Mouse (Mus musculus) forebrain, embryonic 10.5 days (tissue): ENCODE measurements around the gene Gramd1c. TPM values are rescaled to one million over a fixed set of nuclear protein-coding genes. Genes with fewer than 3 reads are reported as not detected.

ENCODE experiments used
- DNase-seq: peaks from one replicate; pipeline ENCODE4 v3.0.0-alpha.2; 2017; ENCODE audit warnings: low spot score; ENCODE audit errors: extremely low spot score
- H3K27ac ChIP-seq: fragments of 300-500 bp; sonication (generic); 2 replicates; pipeline ENCODE4 v1.5.1; 2016; ENCODE audit warnings: mild to moderate bottlenecking
- H3K27me3 ChIP-seq: fragments of 300-500 bp; sonication (generic); 2 replicates; pipeline ENCODE4 v1.6.1; 2016; ENCODE audit warnings: mild to moderate bottlenecking; ENCODE audit not compliant: poor library complexity, severe bottlenecking
- H3K36me3 ChIP-seq: fragments of 300-500 bp; sonication (generic); replicated peaks from 2 replicates; pipeline ENCODE4 v1.6.1; 2016; ENCODE audit warnings: mild to moderate bottlenecking, moderate library complexity
- H3K4me1 ChIP-seq: fragments of 300-500 bp; sonication (generic); 2 replicates; pipeline ENCODE4 v1.6.1; 2016
- H3K4me3 ChIP-seq: fragments of 300-500 bp; sonication (generic); 2 replicates; pipeline ENCODE4 v1.5.1; 2016; ENCODE audit warnings: mild to moderate bottlenecking, moderate library complexity
- H3K9me3 ChIP-seq: fragments of 300-500 bp; sonication (generic); 2 replicates; pipeline ENCODE4 v1.6.1; 2016; ENCODE audit warnings: mild to moderate bottlenecking, moderate library complexity
- WGBS: fragments of 180-500 bp; shearing (Covaris S2); methylation state at CpG from one replicate; pipeline ENCODE4 v1.1.7; 2016; 5-methylcytosine and 5-hydroxymethylcytosine counted together
- polyA plus RNA-seq: library from polyadenylated mRNA; unstranded; fragments of >200 nt; fragmentation: Nextera tagmentation; extraction: Ambion mirVana; gene quantifications from 2 replicates; pipeline ENCODE4 v1.2.1, GENCODE M21; 2016

Gene Gramd1c
- polyA plus RNA-seq, 1 experiment from 2014 or later = 2.5 TPM

DNA sequence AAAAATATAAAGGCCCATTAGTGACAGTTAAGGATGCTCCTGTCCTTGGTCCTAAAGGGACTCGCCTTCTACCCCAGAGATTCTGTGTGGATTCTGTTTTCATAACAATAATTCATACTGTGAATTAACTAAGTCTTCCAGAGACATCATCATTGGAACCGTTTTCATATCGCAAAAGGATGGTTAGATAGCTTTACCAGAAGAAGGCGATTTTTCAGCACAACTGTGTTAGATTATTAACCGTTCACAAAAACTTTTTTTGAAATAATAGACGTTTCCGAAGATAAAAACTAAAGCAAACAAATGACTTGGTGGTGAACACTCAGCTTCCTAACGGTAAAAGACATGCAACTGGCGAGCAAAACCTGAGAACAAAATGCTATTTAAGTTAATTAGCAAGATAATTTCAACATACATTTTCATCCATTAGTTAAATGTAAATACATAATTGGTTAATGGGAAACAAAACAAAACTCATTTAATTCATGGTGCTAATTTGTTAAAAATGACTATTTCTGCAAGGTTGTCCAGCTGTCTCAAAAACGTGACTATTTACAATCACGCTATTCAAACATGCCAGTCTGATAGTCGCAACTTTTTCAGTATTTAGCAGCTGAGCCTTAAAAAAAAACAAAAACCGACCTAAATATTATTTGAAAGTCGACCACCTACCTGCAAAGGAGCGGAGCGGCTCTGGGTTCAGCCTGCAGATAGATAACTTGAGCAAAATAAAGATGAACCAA lies 47.6 kb downstream of the Gramd1c start:
- H3K4me3 ChIP-seq = no peak overlapping the region

DNA sequence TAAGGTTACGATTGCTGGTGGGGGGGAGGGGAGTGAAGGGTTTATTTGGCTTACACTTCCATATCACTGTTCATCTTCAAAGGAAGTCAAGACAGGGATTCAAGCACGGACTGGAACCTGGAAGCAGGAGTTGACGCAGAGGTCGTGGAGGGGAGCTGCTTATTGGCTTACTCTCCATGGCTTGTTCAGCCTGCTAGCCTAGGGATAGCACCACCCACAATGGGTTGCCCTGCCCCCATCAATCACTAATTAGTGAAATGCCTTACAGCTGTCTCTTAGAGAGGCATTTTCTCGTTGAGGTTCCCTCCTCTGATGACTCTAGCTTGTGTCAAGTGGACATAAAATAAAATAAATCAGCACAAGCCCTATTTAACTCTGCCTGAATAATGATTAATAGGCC lies 52.1 kb downstream of the Gramd1c start:
- WGBS = 71% methylated on average over 5 of the region's 5 CpGs
- no peaks in the 10 kb centered on the region for H3K4me1 ChIP-seq
- no peak overlapping the region for H3K27ac ChIP-seq
- H3K4me3 ChIP-seq = no peak overlapping the region
- H3K27me3 ChIP-seq = no peaks in the 10 kb centered on the region
- H3K9me3 ChIP-seq = no peaks in the 10 kb centered on the region
- no peaks in the 10 kb centered on the region for H3K36me3 ChIP-seq
- no peak for DNase-seq

More for the DNA sequence above, 47.6 kb downstream of the Gramd1c start:
- no peaks in the 10 kb centered on the region for H3K9me3 ChIP-seq
- 71% methylated on average over 16 of the region's 16 CpGs for WGBS
- no peak for DNase-seq
- no peak overlapping the region for H3K27ac ChIP-seq
- H3K4me1 ChIP-seq = no peaks in the 10 kb centered on the region
- H3K36me3 ChIP-seq = no peaks in the 10 kb centered on the region
- no peaks in the 10 kb centered on the region for H3K27me3 ChIP-seq

DNA sequence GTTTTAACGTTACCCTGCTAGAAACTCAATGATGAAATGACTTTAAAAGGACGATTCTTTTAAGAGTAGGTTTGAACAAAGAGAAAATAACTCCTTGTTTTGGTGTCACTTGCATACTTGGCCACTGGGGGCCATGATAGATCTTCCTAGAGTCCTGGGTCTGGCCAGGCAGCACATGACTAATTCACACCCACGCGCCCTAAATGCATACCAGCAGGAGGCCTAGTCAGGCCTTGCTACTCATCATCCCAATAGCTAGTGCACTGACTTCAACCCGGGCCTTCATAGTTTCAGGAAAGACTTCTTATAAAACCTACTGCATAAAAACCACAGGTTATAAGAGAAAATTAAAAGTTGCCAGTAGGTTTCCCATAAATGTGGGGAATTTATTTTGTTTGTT lies 61.1 kb downstream of the Gramd1c start:
- WGBS = 73% methylated on average over 5 of the region's 5 CpGs
- no peaks in the 10 kb centered on the region for H3K4me1 ChIP-seq
- H3K27me3 ChIP-seq = no peaks in the 10 kb centered on the region
- no peaks in the 10 kb centered on the region for H3K36me3 ChIP-seq
- no peak overlapping the region for H3K4me3 ChIP-seq
- no peak for DNase-seq
- no peaks in the 10 kb centered on the region for H3K9me3 ChIP-seq
- no peak overlapping the region for H3K27ac ChIP-seq

DNA sequence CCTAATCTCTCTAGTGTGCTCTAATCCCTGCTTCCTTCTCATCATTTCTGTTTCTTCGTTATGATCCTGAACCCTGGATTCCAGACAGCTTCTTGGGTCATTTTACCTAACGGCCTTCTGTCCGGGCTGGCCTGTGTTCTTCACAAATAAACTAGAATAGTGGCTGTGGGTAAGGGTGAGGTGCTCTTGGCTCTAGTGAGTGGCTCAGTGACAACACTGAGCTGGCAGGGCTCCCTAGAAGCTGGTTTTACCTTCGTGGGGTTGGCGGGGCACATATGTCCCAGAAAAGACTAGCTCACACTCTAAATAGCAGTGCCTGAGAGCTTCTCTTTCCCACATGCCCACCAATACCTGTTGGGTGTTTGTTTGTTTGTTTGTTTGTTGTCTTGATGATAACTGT lies 63.6 kb downstream of the Gramd1c start:
- whole genome bisulfite sequencing = 82% methylated on average over 5 of the region's 5 CpGs
- H3K27ac ChIP-seq = no peak overlapping the region
- H3K9me3 ChIP-seq = no peaks in the 10 kb centered on the region
- no peaks in the 10 kb centered on the region for H3K36me3 ChIP-seq
- H3K27me3 ChIP-seq = no peaks in the 10 kb centered on the region
- DNase-seq = no peak
- H3K4me3 ChIP-seq = no peak overlapping the region
- no peaks in the 10 kb centered on the region for H3K4me1 ChIP-seq

DNA sequence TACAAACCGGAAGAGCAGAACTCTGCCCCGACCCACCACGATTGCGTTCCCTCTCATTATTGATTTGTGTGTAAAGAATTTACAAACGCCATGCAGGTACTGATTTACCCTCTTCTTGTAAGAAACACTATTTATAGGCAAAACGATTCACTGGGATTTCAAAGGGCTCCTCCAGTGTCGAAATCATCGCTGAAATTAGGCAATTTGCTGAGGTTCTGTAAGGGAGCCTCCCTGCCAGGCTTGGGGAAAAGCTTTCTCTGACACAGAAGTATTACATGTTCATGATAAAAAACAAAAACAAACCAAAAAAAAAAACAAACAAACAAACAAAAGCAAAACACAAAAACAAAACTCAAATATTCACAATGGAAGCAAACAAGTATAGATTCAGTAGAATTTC lies 64.0 kb downstream of the Gramd1c start:
- no peak for DNase-seq
- no peak overlapping the region for H3K27ac ChIP-seq
- no peaks in the 10 kb centered on the region for H3K27me3 ChIP-seq
- no peaks in the 10 kb centered on the region for H3K36me3 ChIP-seq
- H3K4me1 ChIP-seq = no peaks in the 10 kb centered on the region
- no peak overlapping the region for H3K4me3 ChIP-seq
- whole genome bisulfite sequencing = 90% methylated on average over 8 of the region's 8 CpGs
- H3K9me3 ChIP-seq = no peaks in the 10 kb centered on the region

DNA sequence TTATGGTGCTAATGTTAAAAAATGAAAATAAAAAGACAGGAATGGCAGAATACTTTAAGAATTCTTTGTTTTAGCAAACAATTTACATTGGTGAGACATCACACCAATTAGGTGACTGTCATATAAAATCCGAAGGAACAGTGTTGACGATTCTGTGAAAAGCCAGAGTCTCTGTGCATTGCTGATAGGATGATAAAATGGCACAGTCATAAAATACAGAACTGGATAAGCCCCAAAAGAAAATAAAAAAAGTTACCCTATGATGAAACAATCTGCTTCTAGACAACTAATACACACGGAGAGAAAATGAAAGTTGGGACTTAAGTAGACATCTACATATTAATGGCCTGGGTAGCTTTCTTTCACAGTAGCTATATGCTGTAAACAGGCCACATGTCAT lies 68.5 kb downstream of the Gramd1c start:
- H3K4me1 ChIP-seq = no peaks in the 10 kb centered on the region
- H3K4me3 ChIP-seq = no peak overlapping the region
- H3K36me3 ChIP-seq = no peaks in the 10 kb centered on the region
- 93% methylated on average over 3 of the region's 3 CpGs for WGBS
- DNase-seq = no peak
- no peaks in the 10 kb centered on the region for H3K9me3 ChIP-seq
- H3K27ac ChIP-seq = no peak overlapping the region
- no peaks in the 10 kb centered on the region for H3K27me3 ChIP-seq

DNA sequence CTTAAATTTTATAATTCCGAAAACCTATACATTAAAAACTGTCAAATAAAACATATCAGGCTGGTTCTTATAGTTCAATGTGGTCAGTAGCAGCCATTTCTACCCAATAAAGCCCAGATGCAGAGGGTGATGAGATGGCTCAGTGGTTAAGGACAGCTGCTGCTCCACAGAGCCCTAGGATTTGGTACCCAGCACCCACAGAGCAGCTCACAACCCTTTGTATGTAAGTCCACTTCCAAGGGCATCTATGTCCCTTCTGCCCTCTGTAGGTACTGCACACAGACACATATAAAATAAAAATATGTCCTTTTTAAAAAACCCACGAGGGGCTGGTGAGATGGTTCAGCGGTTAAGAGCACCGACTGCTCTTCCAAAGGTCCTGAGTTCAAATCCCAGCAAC lies 76.8 kb downstream of the Gramd1c start:
- Histone ChIP-seq H3K27ac (no peak overlapping the region), H3K4me3 (no peak overlapping the region), H3K4me1 (peaks cover 7% of the 10 kb centered on the region; the same call in 1 of the 2 replicates), H3K9me3 (no peaks in the 10 kb centered on the region), H3K36me3 (no peaks in the 10 kb centered on the region), H3K27me3 (peaks cover 5% of the 10 kb centered on the region)
- 91% methylated on average over 4 of the region's 4 CpGs for WGBS
- no peak for DNase-seq

DNA sequence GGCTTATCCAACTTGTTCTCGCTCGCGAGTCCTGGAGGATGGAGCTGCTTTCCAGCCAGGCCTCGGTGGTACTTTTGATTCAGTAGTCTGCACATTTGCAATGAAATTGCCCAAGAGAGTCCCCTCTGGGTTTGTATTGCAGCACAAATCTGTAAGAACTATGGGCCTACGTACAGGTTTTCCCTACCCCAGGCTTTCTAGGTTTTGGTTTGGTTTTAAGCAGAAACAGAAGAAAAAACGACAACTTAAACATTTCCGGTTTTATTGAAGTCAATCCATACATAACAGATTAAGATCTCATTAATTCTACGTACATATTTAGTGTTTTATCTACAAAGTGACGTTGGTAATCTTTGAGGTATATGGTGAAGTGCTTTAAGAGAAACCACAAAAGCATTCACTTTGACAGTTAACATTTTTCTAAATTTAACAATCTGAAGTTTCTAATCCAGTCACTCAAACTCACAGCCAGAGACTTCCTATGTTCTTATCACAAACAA lies 83.0 kb downstream of the Gramd1c start:
- H3K27ac ChIP-seq = peak overlapping the region; percentile 71
- H3K4me3 ChIP-seq = peak overlapping the region; percentile 82
- WGBS = 32% methylated on average over 9 of the region's 9 CpGs
- peaks cover 21% of the 10 kb centered on the region for H3K4me1 ChIP-seq
- no peaks in the 10 kb centered on the region for H3K9me3 ChIP-seq
- H3K27me3 ChIP-seq = peaks cover 51% of the 10 kb centered on the region
- DNase-seq = peak; percentile 39
- no peaks in the 10 kb centered on the region for H3K36me3 ChIP-seq

DNA sequence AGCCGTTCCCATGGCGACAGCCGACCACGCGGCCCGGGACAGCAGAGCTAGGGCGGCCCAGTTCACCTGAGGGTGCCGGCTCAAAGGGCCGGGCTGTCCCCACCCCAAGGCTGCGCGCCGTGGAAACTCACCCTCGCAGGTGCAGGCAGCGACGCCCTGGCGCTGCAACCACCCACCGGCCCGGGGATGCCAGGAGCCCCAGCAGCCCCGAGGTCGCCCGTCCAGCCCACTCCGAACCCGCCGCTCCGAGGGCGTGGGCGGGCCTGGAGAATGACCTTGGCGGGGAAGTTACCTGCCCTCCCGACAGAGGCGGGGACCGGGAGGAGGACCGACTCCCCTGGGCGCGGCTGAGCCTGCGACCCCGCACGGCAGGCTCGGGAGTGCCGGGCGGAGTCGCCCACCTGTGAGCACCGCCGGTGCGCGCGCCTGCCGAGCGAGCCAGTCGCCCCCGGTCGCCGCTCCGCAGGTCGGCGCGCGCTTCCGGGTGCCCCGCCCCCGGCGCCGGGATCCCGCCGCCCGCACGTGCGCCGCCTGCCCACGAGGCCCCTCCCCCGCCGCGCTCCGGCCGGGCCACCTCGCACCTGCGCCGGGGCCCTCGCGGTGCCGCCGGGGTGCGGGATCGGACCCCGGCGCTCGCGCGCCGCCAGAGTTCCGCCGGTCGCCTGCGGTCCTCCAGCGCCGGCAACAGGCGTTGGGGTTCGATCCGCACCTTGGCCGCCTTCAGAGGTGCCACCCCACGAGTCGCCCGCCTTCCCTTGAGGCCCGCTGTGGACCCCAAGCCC lies 83.6 kb downstream of the Gramd1c start, which contains the start of gene Zdhhc23:
Gene Zdhhc23 (minus strand): TSS at position 464 of the 782 bp plus-strand sequence.
- Histone ChIP-seq H3K4me1 (peaks cover 23% of the 10 kb centered on the region), H3K4me3 (peak within 1 kb of the TSS; percentile 82), H3K27ac (peak within 1 kb of the TSS; percentile 71), H3K27me3 (peaks cover 51% of the 10 kb centered on the region), H3K9me3 (no peaks in the 10 kb centered on the region), H3K36me3 (no peaks in the 10 kb centered on the region)
- under 1% methylated on average over 99 of the region's 103 CpGs for WGBS
- peak; percentile 37 for DNase-seq

DNA sequence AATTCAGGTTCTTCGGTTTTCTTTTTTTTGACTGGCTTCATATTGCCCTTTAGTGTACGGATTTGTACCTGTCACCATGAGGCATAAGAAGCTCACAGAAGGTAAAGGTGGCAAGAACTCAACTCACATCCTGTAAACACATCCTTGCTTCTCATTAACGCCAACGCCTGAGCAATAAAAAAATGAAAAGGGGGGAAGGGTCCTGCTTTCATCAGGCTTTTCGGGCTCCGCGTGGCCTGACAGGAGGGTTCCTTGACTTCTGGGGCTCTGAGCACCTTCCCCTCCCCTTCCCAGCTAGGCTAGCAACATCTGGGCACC lies 84.2 kb downstream of the Gramd1c start:
- H3K9me3 ChIP-seq = no peaks in the 10 kb centered on the region
- peaks cover 51% of the 10 kb centered on the region for H3K27me3 ChIP-seq
- WGBS = 19% methylated on average over 7 of the region's 7 CpGs
- H3K27ac ChIP-seq = peak overlapping the region; percentile 71; the same call in 1 of the 2 replicates
- H3K4me3 ChIP-seq = peak overlapping the region; percentile 82
- DNase-seq = no peak
- H3K4me1 ChIP-seq = peaks cover 27% of the 10 kb centered on the region
- H3K36me3 ChIP-seq = no peaks in the 10 kb centered on the region

DNA sequence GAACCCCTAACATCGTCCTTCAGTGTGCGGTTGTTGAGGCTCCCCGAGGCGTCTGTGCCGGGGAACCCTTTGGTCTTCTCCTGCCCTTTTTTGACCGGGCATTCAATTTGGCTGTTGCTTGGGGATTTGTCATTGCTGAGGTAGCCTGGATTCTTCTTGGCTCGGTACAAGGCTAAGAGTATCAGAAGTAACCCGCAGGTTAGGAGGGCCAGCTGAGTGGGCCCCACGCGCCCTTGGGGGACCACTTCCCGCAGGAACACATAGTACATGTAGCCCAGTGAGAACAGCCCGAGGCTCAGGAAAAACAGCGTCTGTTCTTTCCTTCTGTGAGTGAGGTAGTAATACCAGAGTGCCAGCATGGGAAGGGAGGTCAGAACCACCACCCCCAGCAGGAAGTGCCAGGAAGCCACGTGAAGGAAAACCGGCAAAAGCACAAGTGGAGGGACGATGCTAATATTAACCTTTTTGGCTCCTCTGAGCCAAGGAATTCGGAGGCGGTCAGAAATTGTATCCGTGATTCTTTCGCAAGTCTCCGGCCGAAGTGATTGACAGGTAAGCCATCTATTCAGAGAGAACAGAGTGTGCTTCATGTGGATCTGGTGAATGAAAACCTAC lies 89.4 kb downstream of the Gramd1c start:
- WGBS = 88% methylated on average over 22 of the region's 22 CpGs
- Histone ChIP-seq H3K4me1 (peaks cover 11% of the 10 kb centered on the region; the same call in 1 of the 2 replicates), H3K4me3 (no peak overlapping the region), H3K27me3 (peaks cover 20% of the 10 kb centered on the region), H3K27ac (no peak overlapping the region), H3K36me3 (no peaks in the 10 kb centered on the region), H3K9me3 (no peaks in the 10 kb centered on the region)
- DNase-seq = no peak

DNA sequence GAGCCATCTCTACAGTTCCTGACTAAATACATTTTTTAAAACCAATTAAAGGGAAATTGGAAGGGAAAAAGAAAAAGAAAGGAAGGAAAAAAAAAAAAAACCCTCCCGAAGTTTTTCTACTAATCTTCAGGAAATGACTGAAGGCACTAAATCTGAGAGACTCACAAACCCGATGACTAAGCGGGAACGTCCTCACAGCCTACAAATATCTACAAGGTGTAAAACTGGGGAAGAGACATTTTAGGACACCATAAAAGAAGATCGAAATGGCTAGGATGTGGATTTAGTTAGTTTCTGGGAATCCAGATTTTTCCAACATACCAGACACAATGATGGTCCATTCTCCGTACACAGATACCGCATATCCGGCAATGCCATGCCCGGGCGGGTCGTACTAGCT lies 90.0 kb downstream of the Gramd1c start:
- H3K4me1 ChIP-seq = peaks cover 11% of the 10 kb centered on the region; the same call in 1 of the 2 replicates
- H3K9me3 ChIP-seq = no peaks in the 10 kb centered on the region
- H3K4me3 ChIP-seq = no peak overlapping the region
- DNase-seq = no peak
- 94% methylated on average over 11 of the region's 11 CpGs for WGBS
- H3K27ac ChIP-seq = no peak overlapping the region
- peaks cover 14% of the 10 kb centered on the region for H3K27me3 ChIP-seq
- H3K36me3 ChIP-seq = no peaks in the 10 kb centered on the region

DNA sequence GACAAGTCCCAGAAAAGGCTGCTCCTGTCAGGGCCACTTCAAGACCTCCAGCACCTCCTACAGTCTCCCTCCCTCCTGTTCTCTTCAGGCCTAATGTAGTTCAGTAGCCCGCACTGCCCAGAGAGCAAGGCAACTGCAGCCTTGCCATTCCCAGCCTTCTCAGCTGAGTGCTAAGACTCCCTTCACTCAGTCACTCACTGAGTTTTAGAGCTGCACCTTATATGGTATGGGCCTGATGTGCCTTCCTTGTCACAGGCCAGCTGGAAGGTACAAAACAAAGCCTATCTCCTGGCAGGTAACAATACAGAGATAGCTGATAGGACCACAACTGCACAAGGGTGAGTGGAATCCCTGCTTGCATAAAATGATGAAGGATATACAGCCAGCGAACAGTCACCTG lies 90.8 kb downstream of the Gramd1c start:
- no peak overlapping the region for H3K27ac ChIP-seq
- WGBS = 85% methylated on average over 2 of the region's 2 CpGs
- no peaks in the 10 kb centered on the region for H3K36me3 ChIP-seq
- peaks cover 7% of the 10 kb centered on the region for H3K27me3 ChIP-seq
- H3K4me1 ChIP-seq = peaks cover 11% of the 10 kb centered on the region; the same call in 1 of the 2 replicates
- no peaks in the 10 kb centered on the region for H3K9me3 ChIP-seq
- no peak for DNase-seq
- no peak overlapping the region for H3K4me3 ChIP-seq
